Mouse (Mus musculus): Measurements from ENCODE around the gene Gpc6. TPM values are rescaled to one million over a fixed set of nuclear protein-coding genes. Genes with fewer than 3 reads are reported as not detected.
A peak's percentile ranks its signal among the peaks of the same experiment; 100 is the strongest.

Gene Gpc6
- total RNA-seq, 2 experiments from 2014 or later = 1.7 to 4.1 TPM

DNA sequence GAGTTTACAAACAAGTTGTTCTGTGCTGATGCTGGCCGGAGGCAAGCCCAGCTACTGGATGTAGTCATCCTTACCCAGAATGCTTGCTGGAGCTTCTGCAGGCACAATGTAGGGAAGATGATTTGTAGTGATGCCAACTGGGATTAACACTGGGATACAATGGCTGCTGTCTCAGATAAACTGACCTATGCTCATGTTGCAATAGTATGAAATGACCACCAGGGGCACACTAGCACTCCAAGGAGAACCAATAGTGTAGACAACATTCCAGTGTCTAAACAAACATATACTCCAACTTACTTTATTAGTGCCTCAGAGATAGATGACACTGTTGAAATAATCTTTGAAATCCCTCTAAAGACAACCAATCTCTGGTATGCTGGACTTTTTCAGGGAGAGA lies 206.2 kb downstream of the Gpc6 start:
- Histone ChIP-seq H3K27ac (no peak overlapping the region), H3K4me3 (no peak overlapping the region)
- TF ChIP-seq CTCF (IDR thresholded peaks at IDR 0.05) = peak; percentile 31
- no peak for DNase-seq
- intact Hi-C loops (cut with DNase I) = no loop called here

GRCm38 (mm10) chr14:117141077-117141848 lies 216.1 kb downstream of the Gpc6 start:
- H3K4me3 ChIP-seq = no peak overlapping the region
- intact Hi-C loops (cut with DNase I) = no loop called here
- no peak overlapping the region for H3K27ac ChIP-seq
- DNase-seq = no peak
- TF ChIP-seq CTCF (IDR thresholded peaks at IDR 0.05) = no peak

DNA sequence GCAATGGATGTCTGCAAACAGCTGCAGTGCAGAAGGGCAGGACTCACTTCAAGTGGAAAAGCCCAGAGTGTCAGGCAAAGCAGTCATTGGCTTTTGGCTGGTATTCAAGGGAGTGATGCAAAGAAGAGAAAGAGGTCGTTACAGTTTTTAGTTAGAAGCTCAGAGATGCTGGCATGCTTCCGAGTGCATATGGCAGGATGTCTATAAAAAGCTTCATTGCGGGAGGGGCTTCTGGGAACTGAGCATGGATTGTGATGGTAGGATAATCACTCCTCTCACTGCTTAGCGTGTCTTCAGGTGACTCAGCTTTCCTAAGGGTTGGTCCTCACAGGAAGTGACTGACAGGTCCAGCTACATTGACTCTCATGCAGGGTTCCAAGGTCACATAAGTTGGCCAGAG lies 221.0 kb downstream of the Gpc6 start:
- intact Hi-C loops (cut with DNase I) = no loop called here
- DNase-seq = no peak
- TF ChIP-seq CTCF (IDR thresholded peaks at IDR 0.05) = no peak
- Histone ChIP-seq H3K27ac (no peak overlapping the region), H3K4me3 (no peak overlapping the region)

GRCm38 (mm10) chr14:117146665-117147064 lies 221.6 kb downstream of the Gpc6 start:
- Histone ChIP-seq H3K27ac (no peak overlapping the region), H3K4me3 (no peak overlapping the region)
- intact Hi-C loops (cut with DNase I) = no loop called here
- no peak for TF ChIP-seq CTCF (IDR thresholded peaks at IDR 0.05)
- DNase-seq = no peak

- Histone ChIP-seq H3K27ac (no peak overlapping the region), H3K4me3 (no peak overlapping the region)
- no peak for DNase-seq
- no peak for TF ChIP-seq CTCF (IDR thresholded peaks at IDR 0.05)
- intact Hi-C loops (cut with DNase I) = no loop called here
These were observed 226.5 kb downstream of the Gpc6 start for GRCm38 (mm10) chr14:117151621-117152020.

DNA sequence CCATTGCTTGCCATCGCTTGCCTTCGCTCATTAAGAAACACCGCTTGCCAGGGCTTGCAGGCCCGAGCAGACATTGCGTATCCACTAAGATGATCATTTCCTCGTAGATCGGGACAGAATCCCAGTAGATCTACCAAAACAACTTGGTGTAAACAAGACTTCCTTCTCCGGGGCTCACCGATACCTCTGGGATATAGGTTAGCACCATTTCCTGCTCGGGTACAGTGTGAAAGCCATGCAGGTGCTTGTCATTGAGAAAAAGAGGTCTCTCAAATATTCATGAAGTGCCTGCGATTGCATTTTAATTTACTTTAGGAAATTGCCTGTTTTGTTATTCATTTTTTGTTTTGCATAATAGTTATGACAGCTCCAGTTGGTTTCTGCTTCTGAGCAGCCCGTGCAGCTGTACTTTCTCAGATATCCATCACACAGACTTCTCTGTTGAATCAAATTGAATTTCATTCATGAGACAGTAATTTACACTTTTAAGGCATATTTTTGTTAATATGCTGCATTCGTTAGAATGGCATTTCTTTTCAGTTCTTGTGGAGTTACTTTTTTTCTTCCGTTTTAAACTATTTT lies 230.9 kb downstream of the Gpc6 start:
- Histone ChIP-seq H3K4me3 (no peak overlapping the region), H3K27ac (no peak overlapping the region)
- intact Hi-C loops (cut with DNase I) = no loop called here
- no peak for DNase-seq
- no peak for TF ChIP-seq CTCF (IDR thresholded peaks at IDR 0.05)

DNA sequence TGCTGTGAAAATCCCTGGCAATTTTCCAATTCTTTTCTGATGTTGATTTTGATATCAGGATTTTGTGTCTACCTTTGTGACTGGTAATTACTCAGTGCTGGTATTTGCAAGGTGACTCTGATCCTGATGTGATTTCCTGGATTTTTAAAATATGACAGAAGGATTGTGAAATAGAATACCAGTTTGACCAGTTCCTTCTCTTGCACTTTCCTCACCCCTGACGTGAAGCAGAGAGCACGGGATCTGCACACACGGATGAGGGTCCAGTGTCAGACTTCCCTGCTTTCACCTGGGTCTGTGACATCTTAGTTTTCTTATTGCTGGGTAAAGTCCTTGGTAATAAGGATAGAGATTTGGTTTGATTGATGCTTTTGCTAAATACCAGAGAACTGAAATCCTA lies 232.3 kb downstream of the Gpc6 start:
- DNase-seq = no peak
- no peak overlapping the region for H3K4me3 ChIP-seq
- no peak overlapping the region for H3K27ac ChIP-seq
- intact Hi-C loops (cut with DNase I) = no loop called here
- TF ChIP-seq CTCF (IDR thresholded peaks at IDR 0.05) = no peak

DNA sequence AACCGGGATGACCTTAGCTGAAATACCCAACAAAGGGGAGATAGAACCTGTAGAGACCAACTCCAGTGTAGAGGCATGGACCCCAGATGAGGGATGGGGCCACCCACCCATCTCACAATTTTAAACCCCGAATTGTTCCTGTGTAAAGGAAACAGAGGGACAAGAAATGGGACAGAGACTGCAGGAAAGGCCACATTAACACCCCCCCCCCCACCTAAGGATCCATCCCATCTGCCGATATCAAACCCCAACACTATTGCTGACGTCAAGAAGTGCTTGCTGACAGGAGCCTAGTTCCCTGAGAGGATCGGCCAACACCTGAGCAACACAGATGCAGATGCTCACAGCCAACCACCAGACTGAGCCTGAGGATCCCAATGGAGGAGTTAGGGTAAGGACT lies 241.2 kb downstream of the Gpc6 start:
- intact Hi-C loops (cut with DNase I) = no loop called here
- no peak overlapping the region for H3K4me3 ChIP-seq
- no peak overlapping the region for H3K27ac ChIP-seq
- TF ChIP-seq CTCF (IDR thresholded peaks at IDR 0.05) = no peak
- no peak for DNase-seq

- intact Hi-C loops (cut with DNase I) = no loop called here
- Histone ChIP-seq H3K4me3 (no peak overlapping the region), H3K27ac (no peak overlapping the region)
- DNase-seq = no peak
- no peak for TF ChIP-seq CTCF (IDR thresholded peaks at IDR 0.05)
These were observed 268.2 kb downstream of the Gpc6 start for GRCm38 (mm10) chr14:117193364-117193763.

- TF ChIP-seq CTCF (IDR thresholded peaks at IDR 0.05) = no peak
- DNase-seq = no peak
- Histone ChIP-seq H3K27ac (no peak overlapping the region), H3K4me3 (no peak overlapping the region)
- intact Hi-C loops (cut with DNase I) = no loop called here
These were observed 276.9 kb downstream of the Gpc6 start for GRCm38 (mm10) chr14:117202012-117202411.

DNA sequence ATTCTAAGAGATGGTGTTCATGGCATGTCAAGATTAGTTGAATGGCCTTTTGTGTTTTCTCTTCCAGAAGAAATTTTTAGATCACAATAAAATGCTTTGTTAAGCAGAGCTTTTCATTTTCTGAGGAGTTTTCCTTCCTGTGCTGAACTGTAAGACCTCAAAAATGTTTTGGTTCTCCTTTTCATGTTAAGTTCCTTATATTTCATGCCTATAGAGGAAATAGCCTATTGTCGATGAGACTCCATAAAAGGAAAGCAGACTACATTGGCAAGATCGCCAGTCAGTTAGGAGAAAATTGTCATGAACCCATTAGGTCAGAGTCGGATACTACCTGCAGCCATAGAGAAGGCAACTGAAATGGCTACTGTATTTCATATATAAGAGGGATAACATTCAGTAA lies 278.8 kb downstream of the Gpc6 start:
- H3K4me3 ChIP-seq = no peak overlapping the region
- intact Hi-C loops (cut with DNase I) = no loop called here
- TF ChIP-seq CTCF (IDR thresholded peaks at IDR 0.05) = no peak
- no peak overlapping the region for H3K27ac ChIP-seq
- DNase-seq = no peak

- intact Hi-C loops (cut with DNase I) = no loop called here
These were observed 289.3 kb downstream of the Gpc6 start for GRCm38 (mm10) chr14:117214373-117214772.

GRCm38 (mm10) chr14:117226920-117227319 lies 301.8 kb downstream of the Gpc6 start:
- intact Hi-C loops (cut with DNase I) = no loop called here
- no peak overlapping the region for H3K27ac ChIP-seq
- H3K4me3 ChIP-seq = no peak overlapping the region
- TF ChIP-seq CTCF (IDR thresholded peaks at IDR 0.05) = no peak
- DNase-seq = no peak

More at GRCm38 (mm10) chr14:117214373-117214772, 289.3 kb downstream of the Gpc6 start:
- no peak overlapping the region for H3K4me3 ChIP-seq
- TF ChIP-seq CTCF (IDR thresholded peaks at IDR 0.05) = no peak
- DNase-seq = no peak
- no peak overlapping the region for H3K27ac ChIP-seq

GRCm38 (mm10) chr14:117230476-117230875 lies 305.4 kb downstream of the Gpc6 start:
- no peak for TF ChIP-seq CTCF (IDR thresholded peaks at IDR 0.05)
- Histone ChIP-seq H3K27ac (no peak overlapping the region), H3K4me3 (no peak overlapping the region)
- intact Hi-C loops (cut with DNase I) = no loop called here
- no peak for DNase-seq
